ENCODE assay signal across 9 mouse cellular contexts in genomic region chr2:105432927-105433326, GRCm38 (mm10). TPM values are rescaled to one million over a fixed set of nuclear protein-coding genes. Genes with fewer than 3 reads are reported as not detected.
DNase-seq lines count a peak whose midpoint lies in the region; ATAC-seq and TF ChIP-seq lines count a peak whose summit lies in the region.
"Had no signal": no experiment of that assay in that cellular context is flagged by ENCODE, and none has a peak within 500 bp of the region (broad histone marks: within the 10 kb centered on the region; RNA-seq: fewer than 3 reads in every experiment).

No protein-coding gene starts in this region.

- 0 out of 2 replicates have a peak, but pooled peaks have one; percentile 28 for TF ChIP-seq CTCF in hindbrain, postnatal 0 days (IDR thresholded peaks at IDR 0.05; ENCODE audit: low read depth)

- H3K36me3 ChIP-seq in kidney, embryonic 16.5 days (ENCODE audit: insufficient read depth, low read length) = no peaks in the 10 kb centered on the region
- H3K36me3 ChIP-seq in embryonic facial prominence, embryonic 14.5 days (ENCODE audit: control insufficient read depth, insufficient read depth, low read length) = no peaks in the 10 kb centered on the region
- H3K36me3 ChIP-seq in hindbrain, postnatal 0 days (ENCODE audit: insufficient read depth, low read length) = no peaks in the 10 kb centered on the region
- H3K36me3 ChIP-seq in neural tube, embryonic 13.5 days = no peaks in the 10 kb centered on the region
- H3K36me3 ChIP-seq: liver, embryonic 13.5 days had no signal

- H3K27me3 ChIP-seq in kidney, embryonic 16.5 days (ENCODE audit: insufficient read depth, low read length) = peaks cover 2% of the 10 kb centered on the region; the same call in 1 of the 2 replicates
- no peaks in the 10 kb centered on the region for H3K27me3 ChIP-seq in embryonic facial prominence, embryonic 14.5 days (replicated peaks; ENCODE audit: control insufficient read depth, insufficient read depth, low read length)
- H3K27me3 ChIP-seq in hindbrain, postnatal 0 days (ENCODE audit: insufficient read depth, low read length) = no peaks in the 10 kb centered on the region
- H3K27me3 ChIP-seq in neural tube, embryonic 13.5 days = peaks cover 19% of the 10 kb centered on the region

- peak overlapping the region; percentile 45; the same call in 1 of the 2 replicates for H3K9ac ChIP-seq in kidney, embryonic 16.5 days (replicated peaks; ENCODE audit: low read length)
- no peak overlapping the region; the same call in 1 of the 2 replicates for H3K9ac ChIP-seq in embryonic facial prominence, embryonic 14.5 days (ENCODE audit: low read depth, low read length)
- no peak overlapping the region for H3K9ac ChIP-seq in hindbrain, postnatal 0 days (replicated peaks; ENCODE audit: low read length)
- H3K9ac ChIP-seq in neural tube, embryonic 13.5 days = no peak overlapping the region
- H3K9ac ChIP-seq: liver, embryonic 13.5 days had no signal

- 0 out of 2 replicates have a peak, but pooled peaks cover 3% of the 10 kb centered on the region for H3K4me1 ChIP-seq in kidney, embryonic 16.5 days (ENCODE audit: insufficient read depth, low read length)
- H3K4me1 ChIP-seq in embryonic facial prominence, embryonic 14.5 days (ENCODE audit: control insufficient read depth, insufficient read depth, low read length) = no peaks in the 10 kb centered on the region
- 0 out of 2 replicates have a peak, but pooled peaks cover 4% of the 10 kb centered on the region for H3K4me1 ChIP-seq in hindbrain, postnatal 0 days (ENCODE audit: insufficient read depth, low read length)
- H3K4me1 ChIP-seq in neural tube, embryonic 13.5 days (replicated peaks) = 0 out of 2 replicates have a peak, but pooled peaks cover 3% of the 10 kb centered on the region

- H3K4me2 ChIP-seq in kidney, embryonic 16.5 days (replicated peaks; ENCODE audit: low read depth, low read length) = peak overlapping the region; percentile 41
- peak overlapping the region; percentile 38 for H3K4me2 ChIP-seq in embryonic facial prominence, embryonic 14.5 days (ENCODE audit: low read depth, low read length)
- H3K4me2 ChIP-seq in hindbrain, postnatal 0 days (ENCODE audit: low read depth, low read length) = peak overlapping the region; percentile 32
- peak overlapping the region; percentile 11; the same call in 1 of the 2 replicates for H3K4me2 ChIP-seq in neural tube, embryonic 13.5 days
- H3K4me2 ChIP-seq: liver, embryonic 13.5 days had no signal

- ATAC-seq in kidney, embryonic 16.5 days (ENCODE audit: low FRiP score, low TSS enrichment) = no peak
- no peak for ATAC-seq in embryonic facial prominence, embryonic 14.5 days (ENCODE audit: low read depth)
- 0 out of 2 replicates have a peak, but pooled peaks have one; percentile 61 for ATAC-seq in hindbrain, postnatal 0 days
- ATAC-seq in neural tube, embryonic 13.5 days (ENCODE audit: low read depth) = no peak

- 14% methylated on average over 10 of the region's 10 CpGs for WGBS in kidney, embryonic 16.5 days
- 11% methylated on average over 10 of the region's 10 CpGs for WGBS in embryonic facial prominence, embryonic 14.5 days
- WGBS in hindbrain, postnatal 0 days = 18% methylated on average over 10 of the region's 10 CpGs
- 20% methylated on average over 10 of the region's 10 CpGs for WGBS in neural tube, embryonic 13.5 days

- no peak overlapping the region for H3K27ac ChIP-seq in kidney, embryonic 16.5 days (ENCODE audit: low read length)
- H3K27ac ChIP-seq in embryonic facial prominence, embryonic 14.5 days (replicated peaks; ENCODE audit: low read depth, low read length) = no peak overlapping the region
- no peak overlapping the region for H3K27ac ChIP-seq in hindbrain, postnatal 0 days
- no peak overlapping the region for H3K27ac ChIP-seq in neural tube, embryonic 13.5 days (replicated peaks)
- H3K27ac ChIP-seq: liver, embryonic 13.5 days had no signal

- H3K4me3 ChIP-seq in kidney, embryonic 16.5 days (ENCODE audit: low read length) = peak overlapping the region; percentile 21; the same call in 1 of the 2 replicates
- H3K4me3 ChIP-seq in embryonic facial prominence, embryonic 14.5 days (ENCODE audit: low read depth, low read length) = 0 out of 2 replicates have a peak overlapping the region, but pooled peaks have one; percentile 1
- H3K4me3 ChIP-seq in hindbrain, postnatal 0 days (ENCODE audit: low read length) = no peak overlapping the region
- H3K4me3 ChIP-seq in neural tube, embryonic 13.5 days = no peak overlapping the region
- H3K4me3 ChIP-seq: liver, embryonic 13.5 days had no signal

- no peak for DNase-seq in kidney, postnatal 4 days
- peak; percentile 32 for DNase-seq in embryonic facial prominence, embryonic 14.5 days (ENCODE audit: low spot score)
- peak; percentile 17 for DNase-seq in hindbrain, postnatal 0 days (ENCODE audit: low spot score)
- no peak for DNase-seq in right cerebral cortex, postnatal 4 days
- DNase-seq in ovary, postnatal 10 days (ENCODE audit: low spot score) = no peak
- DNase-seq in cerebellum, adult 8-10 months = no peak
- DNase-seq: liver, embryonic 13.5 days had no signal

- H3K9me3 ChIP-seq in kidney, embryonic 16.5 days (ENCODE audit: low read length) = no peaks in the 10 kb centered on the region
- H3K9me3 ChIP-seq in embryonic facial prominence, embryonic 14.5 days (ENCODE audit: control insufficient read depth, low read length) = no peaks in the 10 kb centered on the region
- H3K9me3 ChIP-seq in hindbrain, postnatal 0 days (ENCODE audit: low read length) = 0 out of 2 replicates have a peak, but pooled peaks cover 2% of the 10 kb centered on the region
- H3K9me3 ChIP-seq in neural tube, embryonic 13.5 days = no peaks in the 10 kb centered on the region
- H3K9me3 ChIP-seq: liver, embryonic 13.5 days had no signal

RNA-seq across cellular contexts. Expression of gene Rcn1, which starts 33.8 kb away (rescaled TPM):
- polyA plus RNA-seq in kidney, embryonic 16.5 days (2015; fragmentation: Nextera tagmentation; extraction: Ambion mirVana) = 208 and 225 TPM in 2 replicates
- 253 and 267 TPM in 2 replicates for polyA plus RNA-seq in embryonic facial prominence, embryonic 14.5 days (2014; fragmentation: Nextera tagmentation; extraction: Ambion mirVana)
- 27.7 and 32.5 TPM in 2 replicates for total RNA-seq in hindbrain, postnatal 0 days (2014; rRNA removed)
- 61.2 and 64.2 TPM in 2 replicates for polyA plus RNA-seq in hindbrain, postnatal 0 days (2015; fragmentation: Nextera tagmentation; extraction: Ambion mirVana)
- 83.3 and 94.6 TPM in 2 replicates for polyA plus RNA-seq in neural tube, embryonic 13.5 days (2015; fragmentation: Nextera tagmentation; extraction: Ambion mirVana)

Comparison
In these comparisons a context has a peak if more than half of its experiments do, and no peak if none do; other contexts are left out.
1. H3K4me3 ChIP-seq: peak in kidney, embryonic 16.5 days (single experiment) and embryonic facial prominence, embryonic 14.5 days (single experiment); none in hindbrain, postnatal 0 days (single experiment) and neural tube, embryonic 13.5 days (single experiment).
2. DNase-seq: peak in embryonic facial prominence, embryonic 14.5 days (single experiment) and hindbrain, postnatal 0 days (single experiment); none in kidney, postnatal 4 days (0 of 2), right cerebral cortex, postnatal 4 days (single experiment), ovary, postnatal 10 days (single experiment) and cerebellum, adult 8-10 months (single experiment).
3. Peak in every context shown above with its lines, with median percentiles within 50 percentile points of each other: H3K4me2 ChIP-seq.